Mouse (Mus musculus) MEL (cell line): Measurements from ENCODE around the gene Scd4.

ENCODE experiments used
- EP300 ChIP-seq, 2 experiments: IDR thresholded peaks; 2 replicates each; pipeline ENCODE4 v1.6.1; 2011; ENCODE audit warnings: improper control_type of control experiment in 2 of 2, low read length in 2 of 2, low read depth in 1 of 2, mild to moderate bottlenecking in 1 of 2
- RCOR1 ChIP-seq: IDR thresholded peaks from 2 replicates; pipeline ENCODE4 v1.6.1; 2012; ENCODE audit warnings: low read depth, mild to moderate bottlenecking, inconsistent platforms, low read length, improper control_type of control experiment

DNA sequence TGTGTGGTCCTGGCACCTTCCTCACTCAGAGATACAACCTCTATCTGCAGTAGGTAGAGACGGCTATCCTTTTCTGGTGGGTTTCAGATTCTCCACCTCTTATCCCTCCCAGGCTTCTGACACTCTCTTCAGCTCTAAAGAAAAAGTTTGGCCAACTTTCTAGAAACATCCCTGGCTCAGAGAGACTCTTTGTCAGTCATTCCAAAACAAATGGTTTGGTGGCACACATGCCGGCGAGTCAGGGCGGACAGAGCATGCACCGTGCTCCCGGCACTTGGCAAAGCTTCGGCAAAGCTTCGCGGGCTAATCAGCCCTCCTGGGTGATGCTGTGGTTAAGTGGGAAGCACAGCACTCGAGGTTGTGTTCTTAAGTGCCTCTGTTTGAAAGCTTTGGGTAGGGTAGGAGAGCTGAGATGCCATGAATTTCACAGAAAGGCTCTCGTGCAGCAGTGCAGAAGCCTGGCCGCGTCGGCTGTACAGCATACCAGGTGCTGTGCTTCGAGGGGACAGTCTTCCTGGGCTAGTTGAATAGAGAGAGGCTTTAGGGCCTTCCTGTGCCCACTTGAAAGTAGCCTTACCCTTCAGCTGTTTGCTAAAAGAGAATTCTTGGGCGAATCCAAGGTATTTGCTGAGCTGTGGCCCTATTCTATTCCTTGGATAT, 27.9 kb upstream of the Scd4 start:
- TF ChIP-seq RCOR1, result no peak
- no peak for TF ChIP-seq EP300 (IDR thresholded peaks at IDR 0.05; ENCODE audit: low read depth in 1 of 2, low read length in 2 of 2)
